Mouse (Mus musculus): ENCODE results near the gene Ddi1. TPM values are rescaled to one million over a fixed set of nuclear protein-coding genes. Genes with fewer than 3 reads are reported as not detected.
A peak's percentile ranks its signal among the peaks of the same experiment; 100 is the strongest.
"Not testable (repeated sequence)": the region's sequence is repeated elsewhere in the genome, so short reads cannot be mapped to it uniquely, and the experiment has no call there.

Ddi1 gene
- total RNA-seq (2021) = not detected
- long read RNA-seq, experiment 1, full-length matches to known transcripts = 1 of 1 reads
- long read RNA-seq, experiment 1, partial matches to known transcripts = 0 of 1 reads
- long read RNA-seq, experiment 1, other reads (novel, unspliced or antisense) = 0 of 1 reads
- long read RNA-seq, experiment 2 = 0 reads

DNA sequence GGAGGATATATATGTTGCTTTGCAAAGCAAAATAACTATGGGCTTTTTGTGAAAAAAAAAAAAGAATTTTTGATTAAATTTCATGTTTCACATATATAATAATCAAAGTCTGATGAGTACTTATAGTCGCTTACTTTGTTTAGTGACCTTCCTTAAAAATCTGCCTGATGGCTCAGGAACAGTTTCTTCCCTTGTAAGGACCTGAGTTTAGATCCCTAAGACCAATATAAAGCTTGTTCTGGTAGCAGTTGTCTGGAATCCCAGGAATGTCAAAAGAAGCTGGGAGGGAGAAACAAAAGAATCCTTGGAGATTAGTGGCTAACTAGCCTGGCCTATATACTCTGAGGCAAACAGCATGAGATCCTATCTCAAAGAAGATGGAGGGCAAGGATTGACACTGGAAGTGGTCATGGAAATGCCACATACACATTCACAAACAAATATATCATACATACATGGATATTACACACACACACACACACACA lies at the start of gene Ddi1:
TSS of gene Ddi1 (minus strand) at position 51 of the 485 bp plus-strand sequence.
- DNase-seq (ENCODE audit: low spot score in 2 of 2) = no peak

- no peak for DNase-seq (ENCODE audit: low spot score in 2 of 2)
These were observed 47.5 kb upstream of the Ddi1 start for GRCm38 (mm10) chr9:6317114-6317513.

DNA sequence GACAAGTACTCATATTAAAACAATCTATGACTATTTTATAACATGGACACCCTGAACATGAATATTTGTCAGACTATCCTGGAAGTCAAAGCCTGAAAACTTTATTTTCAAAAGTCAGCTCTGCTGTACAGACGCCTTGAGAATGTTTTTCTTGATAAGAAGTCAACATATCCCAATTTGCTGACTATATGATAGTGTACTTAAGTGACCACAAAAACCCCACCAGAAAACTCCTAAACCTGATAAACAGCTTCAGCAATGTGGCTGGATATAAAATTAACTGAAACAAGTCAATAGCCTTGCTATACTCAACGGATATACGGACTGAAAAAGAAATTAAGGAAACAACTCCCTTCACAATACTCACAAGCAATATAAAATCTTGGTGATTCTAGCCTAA lies 36.2 kb upstream of the Ddi1 start:
- DNase-seq (ENCODE audit: low spot score in 2 of 2) = no peak

DNA sequence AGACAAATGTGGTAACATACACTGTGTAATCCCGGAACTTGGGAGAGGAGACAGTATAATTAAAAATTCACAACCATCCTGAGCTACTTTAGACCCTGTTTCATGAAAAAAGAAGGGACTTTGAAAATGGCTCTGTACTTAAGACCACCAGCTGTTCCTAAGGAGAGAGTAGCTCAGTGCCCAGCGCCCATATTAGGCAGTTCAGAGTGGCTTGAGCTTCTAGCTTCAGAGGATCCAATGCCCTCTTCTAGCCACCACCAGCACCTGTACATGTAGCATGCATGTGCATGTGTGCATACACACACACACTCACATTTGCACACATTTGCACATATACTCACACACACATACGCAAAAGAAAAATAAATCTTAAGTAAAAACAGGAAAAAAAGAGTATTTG lies 34.9 kb upstream of the Ddi1 start:
- DNase-seq (ENCODE audit: low spot score in 2 of 2) = no peak

DNA sequence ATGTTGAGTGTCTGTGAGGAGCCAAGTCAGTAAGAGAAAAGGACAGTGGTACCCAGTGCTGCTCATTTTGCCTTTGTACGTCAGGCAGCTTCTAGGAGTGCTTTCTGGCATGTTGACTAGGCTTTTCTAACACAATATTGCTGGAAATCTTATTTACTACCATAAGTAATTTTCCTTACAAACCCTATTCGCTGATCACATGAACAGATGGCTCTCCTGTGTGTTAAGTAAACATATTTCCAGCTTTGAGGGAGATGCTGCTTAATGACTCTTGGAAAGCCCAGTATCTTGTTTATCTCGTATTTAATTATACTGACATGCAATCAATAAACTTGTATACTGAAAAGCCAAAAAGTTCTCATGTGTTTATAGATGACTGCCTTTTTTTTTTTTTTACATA lies 32.4 kb upstream of the Ddi1 start:
- DNase-seq (ENCODE audit: low spot score in 2 of 2) = no peak

DNA sequence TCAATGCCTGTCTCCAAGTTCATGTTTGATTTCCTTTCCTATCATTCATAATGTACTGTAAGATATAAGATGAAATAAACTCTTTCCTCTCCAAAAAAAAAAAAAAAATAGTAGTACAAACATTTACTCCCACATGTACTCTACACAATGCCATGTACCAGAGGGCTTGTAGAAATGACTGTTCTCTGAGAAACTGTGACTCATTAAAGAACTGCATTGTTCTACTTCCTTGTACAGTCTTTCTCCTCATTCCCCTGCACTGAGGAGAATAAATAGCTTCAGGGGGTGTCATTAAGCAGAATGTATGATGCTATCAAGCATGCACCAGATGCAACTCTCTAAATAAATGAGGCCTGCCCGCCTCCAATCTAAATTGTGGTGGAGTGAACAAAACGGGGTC lies 28.9 kb upstream of the Ddi1 start:
- no peak for DNase-seq (ENCODE audit: low spot score in 2 of 2)

DNA sequence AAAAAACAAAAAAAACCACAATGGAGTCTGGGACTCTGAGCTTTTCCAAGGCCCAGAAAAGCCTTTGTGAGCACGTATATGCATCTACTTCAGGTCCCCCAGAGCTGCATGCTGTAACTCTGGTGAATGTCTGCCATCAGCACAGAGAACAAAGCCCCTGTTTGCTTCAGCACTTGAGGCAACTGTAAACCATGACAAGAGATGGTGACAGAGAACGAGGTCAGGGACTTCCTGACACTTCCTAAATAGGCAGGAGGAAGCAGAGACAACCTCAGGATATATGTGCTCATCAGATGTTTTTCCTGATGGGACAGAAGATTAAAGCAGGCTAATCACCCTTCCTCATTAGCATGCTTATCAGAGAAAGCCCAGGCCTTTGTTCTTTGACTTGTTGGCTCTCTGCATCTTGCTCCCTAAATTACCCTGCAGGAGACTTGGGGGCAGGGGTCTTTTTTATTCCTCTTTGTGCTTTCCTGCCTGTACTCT lies 19.6 kb upstream of the Ddi1 start:
- DNase-seq (ENCODE audit: low spot score in 2 of 2) = no peak

DNA sequence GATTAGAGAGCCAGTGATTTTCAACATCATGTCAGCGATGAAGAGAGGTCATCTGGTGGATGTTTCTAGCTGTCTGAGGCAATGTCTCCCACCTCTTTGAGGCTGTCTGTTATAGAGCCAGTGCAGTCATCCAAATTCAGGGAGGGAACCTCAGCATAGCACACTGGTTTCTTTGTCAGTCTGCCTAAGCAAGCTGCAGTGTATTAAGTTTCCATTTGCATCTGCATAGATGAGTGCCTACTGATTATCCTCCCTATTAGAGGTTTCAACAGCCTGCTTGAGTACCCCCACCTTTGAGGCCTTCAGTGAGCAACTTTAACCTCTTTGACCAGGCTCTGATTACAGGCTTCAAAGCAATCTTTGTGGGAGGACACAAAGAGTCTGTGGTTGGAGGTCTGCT lies 17.1 kb upstream of the Ddi1 start:
- peak in 1 of 2 experiments; percentile 1 for DNase-seq (ENCODE audit: low spot score in 2 of 2)

GRCm38 (mm10) chr9:6277526-6277925 lies 7.9 kb upstream of the Ddi1 start:
- no peak for DNase-seq (ENCODE audit: low spot score in 2 of 2)

- no peak for DNase-seq (ENCODE audit: low spot score in 2 of 2)
These were observed 6.7 kb upstream of the Ddi1 start for GRCm38 (mm10) chr9:6276395-6276794.

GRCm38 (mm10) chr9:6264820-6265219 lies 4.8 kb downstream of the Ddi1 start:
- no peak for DNase-seq (ENCODE audit: low spot score in 2 of 2)

DNA sequence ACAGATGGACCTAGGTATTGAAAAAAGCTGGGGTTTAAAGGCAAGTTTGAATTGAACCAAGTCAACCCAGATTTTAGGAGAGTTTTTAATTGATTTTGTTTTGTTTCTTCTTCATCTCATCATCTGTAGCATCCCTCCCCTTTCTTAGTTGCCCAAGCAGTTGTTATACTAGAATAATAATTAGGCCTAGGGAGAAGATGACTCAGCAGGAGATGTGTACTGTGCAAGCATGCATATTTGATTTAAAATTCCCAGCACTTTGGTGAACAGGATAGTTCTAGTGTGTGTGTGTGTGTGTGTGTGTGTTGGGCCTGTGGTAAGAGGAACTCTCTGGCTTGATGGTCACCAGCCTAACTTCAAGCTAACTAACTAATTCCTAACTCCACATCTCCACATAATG lies 12.6 kb downstream of the Ddi1 start:
- DNase-seq (ENCODE audit: low spot score in 2 of 2) = no peak

DNA sequence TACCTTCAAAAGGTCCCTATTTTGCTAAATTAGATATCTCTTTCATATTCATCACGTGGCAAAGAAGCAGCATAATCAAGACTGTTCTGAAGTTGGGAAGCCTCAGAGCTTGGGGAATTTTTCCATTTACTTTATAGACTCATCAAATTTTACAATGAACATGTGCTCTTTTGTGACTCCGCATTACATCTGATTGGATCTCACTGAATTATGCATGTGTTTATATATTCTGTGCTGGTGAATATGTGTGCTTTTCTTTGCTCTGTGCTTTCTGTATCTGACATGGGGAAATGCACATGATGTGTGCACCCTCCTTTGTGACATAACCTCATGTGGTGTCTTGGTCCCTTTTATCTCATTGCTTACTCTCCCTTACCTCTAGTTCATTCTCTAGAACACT lies 17.7 kb downstream of the Ddi1 start:
- no peak for DNase-seq (ENCODE audit: low spot score in 2 of 2)

DNA sequence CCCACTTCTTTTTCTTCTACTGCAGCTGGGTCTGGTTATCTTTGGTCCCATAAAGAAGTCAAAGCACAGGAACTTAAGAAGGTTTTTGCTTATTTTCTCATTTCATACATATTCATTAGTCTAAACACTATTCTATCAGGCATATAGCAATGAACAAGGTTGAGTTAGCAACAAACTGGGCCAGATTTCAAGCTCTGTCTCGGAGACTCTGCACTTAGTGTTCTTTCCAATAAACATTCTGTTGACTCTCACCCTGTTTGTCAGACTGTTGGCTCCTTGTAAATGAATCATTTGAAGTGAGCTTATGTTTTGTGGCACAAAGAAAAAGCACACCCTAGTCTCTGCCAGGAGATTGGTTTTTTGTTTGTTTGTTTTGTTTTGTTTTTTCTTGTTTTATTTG lies 19.3 kb downstream of the Ddi1 start:
- peak in 1 of 2 experiments; percentile 52 for DNase-seq (ENCODE audit: low spot score in 2 of 2)

- not testable (repeated sequence) for DNase-seq (ENCODE audit: low spot score in 2 of 2)
These were observed 33.7 kb downstream of the Ddi1 start for GRCm38 (mm10) chr9:6235982-6236381.

- no peak for DNase-seq (ENCODE audit: low spot score in 2 of 2)
These were observed 52.1 kb downstream of the Ddi1 start for GRCm38 (mm10) chr9:6217505-6217904.

DNA sequence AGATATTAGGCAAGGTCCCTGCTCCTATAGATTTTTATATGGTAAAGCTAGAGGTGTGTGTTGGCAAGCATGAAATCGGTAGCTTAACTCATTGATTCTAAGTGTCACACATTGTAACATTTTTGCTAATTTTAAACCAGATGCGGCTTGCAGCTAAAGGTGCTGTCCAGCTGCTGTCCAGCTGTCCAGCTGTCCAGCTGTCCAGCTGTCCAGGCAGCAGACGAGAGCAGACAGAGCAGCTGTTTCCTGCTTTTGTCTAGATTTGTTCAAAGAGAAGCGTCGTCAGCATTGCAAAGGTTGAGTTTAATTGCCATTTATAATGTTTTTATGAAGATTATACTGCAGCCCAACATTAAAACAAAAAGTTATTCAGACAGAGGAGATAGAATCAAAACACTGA lies 56.8 kb downstream of the Ddi1 start:
- DNase-seq (ENCODE audit: low spot score in 2 of 2) = no peak

Other genes starting within 250 kb of the Ddi1 start
- gene Pdgfd, start 101.3 kb downstream of the Ddi1 start, total RNA-seq (2021) = 1 to 10 TPM; 6.2 to 6.6 TPM